Mouse (Mus musculus) urinary bladder, postnatal 36 days (tissue): ENCODE data around the gene Zfp58.
"Not testable (repeated sequence)": the region's sequence is repeated elsewhere in the genome, so short reads cannot be mapped to it uniquely, and the experiment has no call there.

Experiments
- DNase-seq, 2 experiments: peaks; one replicate each; pipeline ENCODE4 v3.0.0; 2022; ENCODE audit warnings: low spot score in 2 of 2, mixed read lengths in 1 of 2

Zfp58 gene

DNA sequence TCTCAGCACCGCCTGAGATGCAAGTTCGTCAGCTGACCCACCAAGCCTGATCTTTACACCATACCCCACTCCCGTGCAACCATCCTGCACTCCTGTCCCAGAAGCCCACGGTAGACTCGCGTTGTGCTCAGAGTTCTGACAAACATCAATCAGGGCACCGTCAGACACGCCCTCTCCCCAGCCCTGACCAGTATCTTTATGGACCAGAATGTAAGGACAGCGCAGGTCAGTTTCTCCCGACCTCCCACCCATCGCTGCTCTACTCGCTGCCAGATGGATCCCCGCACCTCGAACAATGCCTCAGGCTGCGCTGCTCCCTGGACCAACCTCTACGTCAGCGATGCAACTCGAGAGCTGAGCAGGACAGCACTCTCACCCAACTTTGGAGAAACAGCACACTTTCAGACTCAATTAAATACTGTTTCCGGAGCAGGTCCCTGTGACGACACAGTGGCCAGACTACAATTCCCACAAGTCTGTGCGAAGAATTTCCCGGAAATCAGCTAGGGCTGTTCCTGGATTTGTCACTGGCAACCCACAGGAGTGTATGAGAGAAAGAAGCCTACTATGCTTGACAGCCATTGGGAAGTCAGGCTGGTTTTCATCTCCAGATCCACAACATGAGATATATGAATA, at the start of gene Zfp58:
TSS of gene Zfp58 (minus strand) at position 472 of the 636 bp plus-strand sequence.
- DNase-seq = peak; percentile 85 to 88

DNA sequence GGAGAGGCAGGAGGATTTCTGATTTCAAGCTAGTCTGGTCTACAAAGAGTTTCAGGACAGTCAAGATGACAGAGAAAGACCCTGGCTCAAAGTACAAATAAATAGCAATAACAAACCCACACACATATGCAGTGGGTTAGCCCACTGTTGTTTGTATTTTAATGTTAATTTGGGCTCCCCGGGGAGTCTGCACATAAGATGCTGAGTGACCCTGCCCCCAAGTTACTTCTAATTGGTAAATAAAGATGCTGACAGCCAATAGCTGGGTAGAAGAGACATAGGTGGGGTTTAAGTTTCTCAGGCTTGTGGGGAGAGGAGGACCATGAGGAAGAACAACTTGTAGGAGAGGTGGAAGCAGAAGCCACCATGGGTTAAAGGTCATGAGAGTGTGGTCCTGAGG, 45.6 kb upstream of the Zfp58 start:
- DNase-seq = no peak

DNA sequence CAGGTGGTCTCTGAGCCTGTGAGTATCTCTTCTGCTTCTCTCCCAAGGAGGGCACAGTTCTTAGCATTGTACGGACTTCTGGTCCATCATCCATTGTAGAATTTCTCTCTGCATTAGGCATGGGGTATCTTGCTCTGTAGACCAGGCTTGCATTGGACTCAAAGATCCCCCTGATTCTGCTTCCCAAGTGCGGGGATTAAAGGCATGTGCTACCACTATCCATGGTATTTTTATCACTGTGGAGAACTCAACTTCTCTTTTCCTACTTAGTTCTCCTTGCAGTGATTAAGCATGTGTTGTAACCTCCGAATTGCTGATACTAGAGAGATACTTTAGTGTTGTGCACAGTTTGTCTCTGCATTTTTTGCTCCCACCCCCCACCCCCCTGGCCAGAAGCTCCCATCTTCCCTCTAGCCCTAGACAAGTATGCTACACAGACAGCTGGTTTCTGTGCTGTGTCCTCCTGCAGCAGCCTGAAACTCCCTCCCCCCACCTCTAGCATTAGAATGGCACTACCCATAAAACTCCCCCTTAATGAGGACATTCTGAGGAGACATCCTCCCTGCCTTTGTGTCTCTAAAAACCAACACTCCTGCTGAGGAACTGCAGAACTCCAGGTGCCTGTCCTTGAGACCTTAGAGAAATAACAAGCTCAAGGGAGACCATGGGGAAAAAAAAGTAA, 26.8 kb upstream of the Zfp58 start:
- DNase-seq = no peak

DNA sequence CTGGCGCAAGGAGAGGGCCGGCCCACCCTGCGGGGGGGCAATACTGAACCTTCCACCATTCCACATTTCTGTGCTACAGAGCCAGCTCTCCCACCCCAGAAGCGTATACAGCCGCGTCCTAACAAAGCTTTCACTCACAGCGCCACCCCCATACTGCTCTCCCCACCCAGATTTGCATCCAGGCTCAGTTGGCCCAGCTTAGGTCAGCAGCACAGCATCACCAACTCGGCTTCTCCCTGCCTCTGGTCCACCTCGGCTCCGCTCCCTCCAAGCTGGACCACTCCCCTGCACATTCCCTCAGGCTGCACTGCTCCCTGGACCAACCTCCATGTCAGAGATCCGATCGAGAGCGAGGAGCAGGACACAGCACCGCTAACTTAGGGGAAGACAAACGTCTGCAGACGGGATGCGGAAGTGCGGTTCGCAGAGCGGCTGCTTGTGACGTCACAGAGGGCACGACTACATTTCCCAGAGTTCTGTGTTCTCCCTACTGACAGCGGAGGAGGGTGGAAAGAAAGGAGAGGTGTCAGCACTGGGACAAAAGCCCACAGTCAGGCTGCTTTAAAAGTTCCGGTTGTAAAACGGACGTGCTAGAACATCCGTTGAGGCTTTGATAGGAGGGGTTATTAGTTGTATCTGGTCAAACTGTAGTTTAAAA, 25.5 kb upstream of the Zfp58 start, which contains the start of the genes Gm26965 and Zfp87:
TSS of gene Gm26965 (minus strand) at position 399 of the 658 bp plus-strand sequence.
TSS of gene Zfp87 (minus strand) at position 425 of the 658 bp plus-strand sequence.
- DNase-seq = peak; percentile 88 to 93

DNA sequence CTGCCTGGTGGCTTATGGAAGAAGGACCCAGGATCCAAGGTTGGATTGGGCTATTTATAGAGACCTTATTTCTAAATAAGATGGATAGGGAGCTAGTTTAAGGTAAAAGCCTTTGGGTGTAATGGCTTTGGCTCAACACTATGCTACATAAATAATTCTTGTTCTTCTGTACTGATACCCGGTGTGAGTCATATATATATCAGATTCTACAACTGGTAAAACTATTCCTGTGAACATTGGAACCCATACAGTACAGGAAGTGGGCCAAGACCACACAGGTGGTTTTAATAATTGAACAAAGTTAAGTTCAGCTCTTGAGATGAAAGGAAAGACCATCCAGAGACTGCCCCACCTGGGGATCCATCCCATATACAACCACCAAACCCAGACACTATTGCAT, 553 bp upstream of the Zfp58 start:
- DNase-seq = no peak

DNA sequence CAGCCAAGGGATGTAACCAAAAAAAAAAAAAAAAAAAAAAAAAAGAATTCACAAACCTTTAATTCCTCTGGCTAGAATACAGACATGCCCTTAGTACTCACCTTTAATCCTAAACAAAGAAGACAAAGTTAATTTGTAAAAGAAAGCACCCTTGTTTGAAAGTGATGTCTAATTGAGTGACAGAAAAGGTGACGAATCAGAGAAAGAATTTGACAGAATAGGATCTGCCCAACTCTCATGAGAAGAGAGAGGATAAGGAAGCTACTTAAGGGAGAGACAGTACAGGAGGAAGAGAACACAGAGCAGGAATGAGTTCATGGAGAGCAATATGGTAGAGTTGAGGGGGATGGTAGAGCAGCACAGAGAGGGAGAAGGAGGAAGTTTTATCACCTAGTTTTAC, 4.7 kb downstream of the Zfp58 start:
- no peak for DNase-seq

DNA sequence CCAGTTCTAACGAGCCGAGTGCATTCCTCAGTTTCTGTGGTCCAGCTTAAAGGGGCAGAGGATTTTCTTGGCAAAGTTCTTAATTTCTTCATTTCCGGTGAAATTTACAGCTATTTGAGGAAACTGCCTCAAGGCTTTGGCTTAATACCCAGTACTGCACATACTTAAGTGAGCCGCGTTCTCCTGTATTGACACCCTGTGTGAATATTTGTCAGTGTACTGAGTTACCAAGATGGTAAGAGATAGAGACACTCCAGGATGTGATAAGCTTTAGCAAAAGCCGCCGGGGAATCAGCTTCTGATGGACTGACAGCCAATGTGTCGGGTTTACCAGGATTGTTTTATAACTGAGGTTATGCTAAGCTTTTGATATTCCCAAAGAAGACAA, 15.9 kb downstream of the Zfp58 start:
- peak; percentile 1 to 4 for DNase-seq

DNA sequence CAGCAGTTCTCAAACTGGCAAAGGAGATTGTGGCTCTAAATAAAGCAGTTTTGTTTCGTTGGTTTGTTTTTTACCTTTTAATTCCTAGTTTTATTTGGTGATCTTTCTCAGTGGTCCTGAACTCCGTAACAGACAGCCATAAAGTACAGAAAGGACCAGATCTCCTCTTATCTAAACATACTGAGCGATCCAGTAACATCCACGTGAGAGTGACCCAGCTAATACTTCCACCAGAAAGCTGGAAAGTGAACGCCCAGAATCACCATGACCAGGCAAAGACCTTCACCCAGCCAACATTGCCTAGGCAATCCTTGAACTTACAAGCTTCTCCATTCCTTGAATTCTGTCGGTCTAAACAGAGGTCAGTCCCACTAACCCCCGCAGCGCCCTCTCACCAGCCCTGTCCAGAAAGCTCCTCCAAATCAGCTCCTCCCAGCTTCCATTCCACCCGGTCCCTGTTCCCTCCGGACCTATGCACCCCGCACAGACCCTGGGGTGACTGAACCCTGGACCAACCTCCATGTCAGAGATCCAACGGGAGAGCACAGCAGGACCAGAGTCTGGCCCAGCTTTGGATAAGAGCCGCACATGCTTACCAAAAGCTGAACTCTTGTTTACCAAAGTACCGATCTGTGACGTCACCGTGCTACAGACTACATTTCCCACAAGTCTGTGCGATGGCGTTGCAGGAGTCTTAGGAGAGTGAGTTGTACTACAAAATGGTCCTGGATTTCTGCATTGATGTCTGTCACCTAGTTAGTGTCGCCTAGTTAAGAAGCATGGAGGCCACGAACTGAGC, 16.5 kb downstream of the Zfp58 start, which contains the start of gene Zfp874b:
TSS of gene Zfp874b (minus strand) at position 634 of the 799 bp plus-strand sequence.
- peak; percentile 89 to 90 for DNase-seq

DNA sequence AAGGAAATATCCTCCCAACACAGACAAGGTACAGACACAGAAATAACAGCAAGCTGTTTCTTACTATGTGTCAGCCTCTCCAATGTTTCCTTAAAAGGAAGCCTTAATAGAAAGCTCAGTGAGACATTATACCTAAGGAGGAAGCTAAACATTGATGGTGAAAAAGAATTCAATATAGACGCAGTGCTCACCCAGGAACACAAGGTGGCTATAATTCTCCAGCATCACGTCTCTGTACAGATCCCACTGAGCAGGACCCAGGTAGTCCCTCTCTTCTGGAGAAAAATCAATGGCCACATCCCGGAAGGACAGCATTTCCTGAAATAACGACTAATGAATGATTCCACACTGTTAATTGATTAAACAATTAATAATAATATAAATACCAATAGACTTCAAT, 18.8 kb downstream of the Zfp58 start:
- DNase-seq = no peak

DNA sequence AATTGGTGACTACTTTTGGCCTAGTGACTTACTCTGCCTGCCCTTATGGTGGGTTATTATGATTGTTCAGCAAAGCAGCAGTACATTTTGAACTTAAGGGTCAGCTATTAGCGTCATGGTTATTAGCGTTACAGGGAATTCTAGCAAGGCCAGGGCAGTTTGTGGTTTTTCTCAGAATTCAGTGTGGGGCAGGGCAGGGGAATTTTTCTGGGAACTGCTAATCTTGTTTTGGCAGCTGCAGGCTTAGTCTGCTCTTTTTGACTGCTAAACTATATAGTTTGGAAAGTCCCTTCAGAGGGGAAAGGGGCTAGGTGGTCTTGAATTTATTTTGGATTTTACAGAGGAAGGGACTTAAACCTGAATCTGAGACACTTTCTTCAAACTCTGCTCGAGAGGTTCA, 31.1 kb downstream of the Zfp58 start:
- no peak for DNase-seq

DNA sequence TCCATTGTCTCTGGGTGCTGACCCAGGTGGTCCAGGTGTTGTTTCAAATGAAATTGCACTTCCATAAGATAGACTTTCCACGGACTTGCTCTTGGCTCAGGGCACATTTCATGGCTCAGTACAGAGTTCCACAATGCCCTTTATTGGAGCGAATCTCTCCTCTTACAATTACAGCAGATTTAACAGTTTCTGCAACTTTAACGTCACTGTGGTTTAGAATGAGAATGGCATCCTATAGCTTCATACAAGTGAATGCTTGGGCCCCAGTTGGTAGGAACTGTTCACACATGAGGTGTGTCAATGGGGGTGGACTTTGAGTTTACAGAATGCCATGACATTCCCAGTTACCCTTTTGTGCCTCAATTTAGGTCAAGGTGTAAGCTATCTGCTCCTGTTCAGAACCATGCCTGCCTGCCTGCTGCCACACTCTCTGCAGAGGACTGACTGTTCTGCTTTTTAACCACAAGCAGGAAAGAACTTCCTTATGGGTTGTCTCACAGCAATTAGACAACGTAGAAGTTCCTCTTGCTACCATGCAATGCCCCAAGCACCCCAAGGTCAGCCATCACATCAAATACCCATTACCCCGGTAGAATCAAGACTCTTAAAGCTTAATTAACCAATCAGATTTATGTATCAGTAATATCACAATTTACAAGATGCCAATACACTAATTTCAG, 36.7 kb downstream of the Zfp58 start:
- DNase-seq = not testable (repeated sequence)

DNA sequence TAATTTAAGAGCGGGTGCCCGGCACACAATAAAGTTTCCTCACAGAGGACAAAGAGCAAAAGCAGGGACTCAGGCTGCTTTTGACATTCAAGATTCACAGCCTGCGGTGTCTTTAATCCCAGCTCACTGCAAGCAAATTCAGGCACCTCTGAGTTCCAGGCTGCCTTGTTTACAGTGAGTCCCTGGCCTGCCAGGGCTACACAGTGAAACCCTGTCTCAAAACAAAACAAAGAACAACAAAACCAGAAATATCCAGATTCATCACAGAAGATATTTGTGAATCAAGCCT, 48.4 kb downstream of the Zfp58 start:
- no peak for DNase-seq

DNA sequence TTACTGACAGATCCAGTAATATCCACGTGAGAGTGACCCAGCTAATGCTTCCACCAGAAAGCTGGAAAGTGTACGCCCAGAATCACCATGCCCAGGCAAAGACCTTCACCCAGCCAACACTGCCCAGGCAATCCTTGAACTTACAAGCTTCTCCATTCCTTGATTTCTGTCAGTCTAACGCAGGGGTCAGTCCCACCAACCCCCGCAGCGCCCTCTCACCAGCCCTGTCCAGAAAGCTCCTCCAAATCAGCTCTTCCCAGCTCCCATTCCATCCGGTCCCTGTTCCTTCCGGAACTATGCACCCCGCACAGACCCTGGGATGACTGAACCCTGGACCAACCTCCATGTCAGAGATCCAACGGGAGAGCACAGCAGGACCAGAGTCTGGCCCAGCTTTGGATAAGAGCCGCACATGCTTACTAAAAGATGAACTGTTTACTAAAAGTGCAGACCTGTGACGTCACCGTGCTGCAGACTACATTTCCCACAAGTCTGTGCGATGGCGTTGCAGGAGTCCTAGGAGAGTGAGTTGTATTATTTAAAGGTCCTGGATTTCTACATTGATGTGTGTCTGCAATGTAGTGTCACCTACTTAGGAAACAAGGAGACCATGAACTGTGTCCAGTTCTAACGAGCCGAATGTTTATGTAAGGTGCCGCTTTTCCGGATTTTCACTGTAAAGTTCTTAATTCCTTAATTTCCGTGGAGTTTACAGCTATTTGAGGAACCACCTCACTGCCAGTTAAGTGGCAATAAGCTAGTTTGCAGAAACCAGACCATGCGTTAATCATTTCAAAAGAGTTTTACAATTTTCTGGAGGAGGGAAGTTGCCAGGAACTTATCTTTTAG, 49.0 kb downstream of the Zfp58 start, which contains the start of gene Zfp874a:
TSS of gene Zfp874a (minus strand) at position 453 of the 849 bp plus-strand sequence.
- peak; percentile 83 to 92 for DNase-seq
